Mouse (Mus musculus): ENCODE data around the gene Pld1.

GRCm38 (mm10) chr3:27949175-27949872 lies 10.8 kb downstream of the Pld1 start:
- no peak for TF ChIP-seq CTCF (IDR thresholded peaks at IDR 0.05; ENCODE audit: extremely low read depth, insufficient read length, insufficient replicate concordance, low read depth, low read length)
- no peak for TF ChIP-seq POLR2A (IDR thresholded peaks at IDR 0.05; ENCODE audit: low read depth, low read length)

Measured in small intestine, adult 2 months (tissue).